Mouse (Mus musculus) mesoderm, embryonic 11.5 days (tissue): ENCODE measurements around the gene Cldn8.

Experiments
- DNase-seq: peaks from one replicate; pipeline ENCODE4 v3.0.0-alpha.2; 2012; ENCODE audit warnings: low read depth, low spot score

Gene Cldn8

DNA sequence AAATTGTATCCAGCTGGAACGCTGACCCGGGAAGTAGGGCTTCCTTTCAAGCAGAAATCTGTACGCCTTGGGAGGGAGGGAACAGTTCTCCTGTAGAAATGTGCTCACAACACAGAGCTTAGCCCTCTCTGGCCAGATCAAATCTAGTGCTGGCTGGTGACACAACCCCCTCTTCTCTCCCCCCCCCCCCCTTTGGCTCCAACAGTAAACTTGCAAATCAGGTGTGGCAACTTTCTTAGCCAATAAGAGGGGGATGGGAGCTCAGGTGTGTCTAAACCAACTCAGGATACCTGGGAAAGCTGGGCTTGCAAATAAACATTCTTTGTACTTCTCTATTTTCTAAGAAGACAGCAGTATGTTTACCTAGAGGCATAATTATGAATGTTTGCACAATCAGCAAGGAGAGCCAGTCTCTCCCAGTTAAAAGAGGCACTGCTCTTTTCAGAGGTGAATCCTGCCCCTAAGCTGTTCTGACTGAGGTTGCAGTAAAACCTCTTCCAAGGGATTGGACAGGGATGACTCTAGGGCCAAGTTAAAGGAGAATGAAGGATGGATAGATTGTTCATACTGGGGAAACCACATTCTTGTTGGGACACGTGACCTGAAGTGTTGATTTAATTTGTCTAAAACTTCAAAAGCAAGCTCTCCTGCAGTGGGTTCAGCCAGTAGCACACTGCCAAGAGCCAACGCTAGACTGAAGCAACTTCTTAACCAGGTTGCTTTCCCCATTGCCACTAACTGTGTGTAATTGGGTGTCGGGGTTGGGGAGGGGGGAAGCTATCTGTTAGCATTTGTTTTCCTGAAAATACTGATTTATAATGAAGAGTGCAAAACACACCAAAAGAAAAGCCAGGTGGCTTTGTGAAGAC lies at the start of gene Cldn8:
Gene Cldn8, minus strand, starts transcription at position 139 of the 869 bp plus-strand sequence.
- DNase-seq, result no peak

DNA sequence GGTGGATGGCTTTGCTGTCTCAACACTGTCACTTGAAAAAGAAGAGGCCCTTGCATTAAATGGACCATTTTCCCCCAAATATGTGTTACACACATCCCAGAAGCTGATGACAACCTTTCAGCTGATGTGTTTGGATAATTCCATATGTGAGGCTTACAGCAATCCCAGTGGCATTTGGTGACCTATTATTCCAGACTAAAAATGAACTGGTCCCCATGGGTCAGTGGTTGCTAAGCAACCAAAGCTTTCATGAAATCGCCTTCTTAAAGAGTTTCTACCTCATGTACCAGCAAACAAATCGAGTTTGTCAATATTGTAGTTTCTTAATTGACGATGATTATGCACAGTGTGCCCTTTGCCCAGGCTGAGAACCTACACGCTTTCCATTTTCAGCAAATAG lies 49.7 kb upstream of the Cldn8 start:
- peak; percentile 9 for DNase-seq

DNA sequence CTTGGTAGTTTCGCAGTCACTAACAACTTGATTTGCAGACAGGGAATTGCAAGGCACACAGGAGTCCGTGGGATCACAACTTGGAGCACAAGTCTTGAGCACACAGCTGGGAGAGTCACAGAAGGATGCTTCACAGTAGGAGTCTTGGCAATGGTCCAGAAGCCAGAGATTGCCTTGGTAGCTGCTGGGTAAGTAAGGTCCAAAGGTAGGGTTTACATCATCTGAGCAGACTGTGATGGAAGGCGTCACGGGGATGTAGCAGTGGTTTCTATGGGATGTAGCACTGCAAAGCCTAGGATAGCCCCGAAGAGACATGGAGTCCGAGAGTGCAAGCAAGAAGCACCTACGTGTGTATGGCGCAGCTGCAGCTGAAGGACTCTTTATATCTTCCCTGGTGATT lies 48.9 kb upstream of the Cldn8 start, which contains the start of gene Krtap24-1:
Gene Krtap24-1, minus strand, starts transcription at position 358 of the 400 bp plus-strand sequence.
- DNase-seq, result no peak

DNA sequence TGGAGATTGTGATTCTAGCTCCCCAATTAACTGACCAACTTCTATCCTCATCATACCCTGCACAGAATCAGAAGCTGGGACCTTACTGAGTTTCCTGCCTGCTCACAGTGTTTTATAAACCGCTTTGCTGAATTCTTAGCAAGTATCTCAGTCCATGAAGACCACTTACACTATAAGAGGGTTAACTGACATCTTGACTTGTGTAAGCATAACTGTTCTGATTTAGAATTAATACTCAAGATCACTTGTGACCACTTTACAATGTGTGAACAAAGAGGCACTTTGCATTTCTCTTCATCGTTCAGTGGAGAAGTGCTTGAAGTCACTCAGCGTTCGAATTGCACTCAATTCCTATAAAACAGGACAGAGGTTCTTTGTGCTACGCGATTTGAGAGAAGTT lies 41.6 kb upstream of the Cldn8 start:
- no peak for DNase-seq

DNA sequence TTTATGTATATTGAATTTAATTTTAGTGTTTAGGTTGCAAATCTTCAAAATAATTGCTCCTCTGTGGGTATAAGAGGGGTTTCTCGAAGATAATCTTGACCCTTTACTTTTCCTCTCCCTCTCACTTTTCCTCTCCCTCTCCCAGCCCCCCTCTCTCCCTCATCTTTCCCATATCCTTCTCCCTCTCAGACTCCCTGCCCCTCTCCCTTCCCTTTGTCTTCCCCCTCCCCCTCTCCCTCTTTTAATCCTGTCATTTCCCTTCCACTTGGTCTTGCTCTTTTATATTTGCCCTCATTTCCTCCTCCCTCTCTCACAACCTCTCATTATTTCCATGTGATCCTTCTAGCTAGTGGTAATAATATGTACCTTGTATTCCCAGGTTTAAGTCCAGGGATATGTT lies 39.5 kb upstream of the Cldn8 start:
- no peak for DNase-seq

DNA sequence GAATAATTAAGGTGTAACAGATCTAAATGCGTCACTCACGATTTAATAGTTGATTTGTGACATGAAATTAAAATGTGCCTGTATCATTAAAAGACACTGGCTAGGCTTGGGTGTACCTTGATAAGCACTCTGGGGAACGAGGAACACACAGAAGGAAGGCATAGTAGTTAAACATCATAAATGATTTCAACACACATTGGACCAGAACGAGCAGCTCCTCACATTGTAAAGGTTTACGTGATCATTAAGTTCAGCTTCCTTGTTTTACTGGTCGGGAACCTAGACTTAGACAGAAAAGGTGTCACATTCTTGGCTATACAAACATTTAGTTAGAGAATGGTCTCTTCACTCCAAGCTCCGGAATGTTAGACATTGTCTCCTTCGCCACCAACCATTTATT lies 37.3 kb upstream of the Cldn8 start:
- no peak for DNase-seq

DNA sequence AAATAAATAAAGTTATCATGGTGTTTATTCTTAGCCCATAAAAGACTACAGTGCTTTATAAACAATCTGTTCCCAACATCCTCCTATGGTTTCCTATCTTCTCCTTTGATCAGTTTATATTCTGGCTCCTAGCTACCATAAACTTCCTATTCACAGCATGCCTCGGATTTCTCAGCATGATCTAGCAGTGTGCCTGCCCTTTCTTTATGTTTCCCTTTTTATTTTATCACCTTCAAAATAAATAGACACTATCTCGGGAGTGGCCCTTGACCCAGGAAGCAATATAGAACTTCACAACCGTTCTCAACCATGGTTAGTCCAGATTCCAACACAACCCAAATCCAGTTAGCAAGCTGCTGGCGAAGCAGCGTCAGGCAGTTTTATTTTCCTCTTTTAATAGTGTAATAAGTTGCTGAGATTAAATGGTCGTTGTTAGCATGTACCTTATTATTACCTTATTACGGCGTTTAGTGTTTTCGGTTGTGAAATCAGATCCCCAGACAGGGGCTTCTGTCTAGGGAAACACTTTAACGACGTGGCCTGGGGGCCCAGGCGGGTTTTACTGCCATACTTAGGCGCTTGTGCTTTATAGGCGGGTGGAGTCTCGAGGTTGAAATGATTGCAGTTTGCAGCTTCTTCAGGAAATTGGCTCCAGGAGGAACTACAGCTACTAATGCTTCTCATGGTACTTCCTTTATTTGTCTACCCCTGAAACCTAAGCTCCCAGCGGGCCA lies 36.7 kb upstream of the Cldn8 start:
- DNase-seq, result peak; percentile 34

DNA sequence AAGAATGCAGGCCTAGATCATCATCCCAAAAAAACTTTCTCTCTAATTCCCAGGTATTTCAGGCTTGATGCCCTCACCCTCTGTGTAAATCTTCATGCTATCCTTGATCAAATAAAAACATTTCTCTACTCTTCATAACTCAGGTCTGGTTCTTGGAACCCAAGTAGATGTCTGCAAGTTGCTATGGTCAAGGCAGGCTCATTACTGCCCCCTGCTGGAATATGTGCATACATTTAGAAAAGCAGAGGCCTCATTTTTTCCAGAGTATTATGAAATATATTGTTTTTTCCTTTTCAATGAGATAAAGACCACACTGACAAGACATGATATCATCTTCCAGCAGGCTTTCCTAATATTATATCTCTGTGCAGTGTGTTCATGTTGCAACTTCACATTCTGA lies 29.8 kb upstream of the Cldn8 start:
- DNase-seq, result peak; percentile 38

DNA sequence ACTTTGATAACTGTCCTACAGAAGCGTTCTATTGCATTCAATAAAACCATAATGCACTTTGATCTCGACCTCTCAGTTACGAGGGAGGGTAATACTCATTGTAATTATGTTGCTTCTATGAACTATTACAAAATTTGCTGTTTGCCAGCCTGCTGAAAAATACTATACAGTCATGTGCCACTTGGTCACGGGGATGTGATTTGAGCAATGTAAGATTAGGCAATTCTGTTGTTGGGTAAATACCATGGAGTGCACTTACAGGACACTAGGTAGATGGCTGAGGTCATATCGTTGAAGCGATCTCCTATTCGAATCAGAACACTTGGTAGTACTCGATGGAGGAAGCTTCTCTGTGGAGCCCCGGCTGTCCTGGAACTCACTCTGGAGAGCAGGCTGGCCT lies 20.4 kb upstream of the Cldn8 start:
- no peak for DNase-seq

DNA sequence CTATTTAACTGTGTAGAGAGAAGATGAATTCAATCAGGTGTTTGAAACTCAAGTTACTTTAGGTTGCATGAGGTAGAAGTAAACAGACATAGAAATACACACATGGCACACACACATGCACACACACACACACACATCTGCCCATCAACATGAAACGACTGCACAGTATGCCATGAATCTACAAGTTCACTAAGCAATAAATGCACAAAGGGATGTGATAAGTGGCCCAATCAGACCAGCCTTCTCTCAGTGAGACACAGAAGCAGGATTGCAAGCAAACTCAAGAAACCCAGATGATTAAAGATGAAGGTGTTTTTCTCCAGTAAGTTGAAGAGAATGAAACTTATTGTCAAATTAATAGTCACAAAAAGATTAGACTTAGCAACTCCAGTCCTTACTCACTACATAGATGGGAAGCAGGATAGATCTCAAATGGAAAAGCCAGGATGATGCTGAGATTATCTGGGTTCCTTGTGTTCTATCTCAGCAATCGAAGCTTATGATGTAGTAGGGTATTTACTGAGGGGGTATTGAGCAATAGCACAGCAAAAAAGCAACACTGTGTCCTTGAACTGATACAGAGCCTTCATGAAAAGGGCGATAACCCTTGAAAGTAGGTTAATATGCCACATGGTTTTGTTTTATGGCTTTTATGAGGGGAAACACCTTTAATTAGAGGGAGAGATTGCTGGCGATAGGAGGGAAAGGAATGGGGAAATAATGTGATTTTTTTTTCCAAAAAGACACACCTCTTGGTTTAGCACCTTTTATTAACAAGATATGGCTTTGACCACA lies 13.1 kb upstream of the Cldn8 start:
- DNase-seq, result no peak

DNA sequence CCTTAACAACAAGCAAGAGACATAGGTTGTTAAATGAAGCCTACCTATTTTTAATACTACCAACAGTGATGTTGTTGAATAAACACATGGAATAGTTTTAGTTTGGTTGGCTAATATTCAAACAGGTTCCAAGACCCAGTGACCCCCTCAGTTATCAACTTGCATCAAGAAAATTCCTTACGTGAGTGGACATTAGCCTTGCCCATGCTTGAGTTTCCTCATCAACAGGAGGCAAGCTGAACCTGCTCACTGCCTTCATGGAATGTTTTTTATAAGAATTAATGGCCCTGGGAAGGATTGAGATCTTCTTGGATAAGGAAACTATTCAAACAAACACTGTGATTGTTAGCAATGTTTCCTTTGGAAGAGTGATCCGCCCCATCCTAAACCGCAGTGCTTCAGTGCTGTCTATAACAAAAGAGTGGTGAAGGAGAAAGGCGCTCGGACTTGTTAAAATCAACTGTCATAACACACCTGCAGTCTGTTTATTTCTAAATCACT lies 10.0 kb upstream of the Cldn8 start:
- no peak for DNase-seq

DNA sequence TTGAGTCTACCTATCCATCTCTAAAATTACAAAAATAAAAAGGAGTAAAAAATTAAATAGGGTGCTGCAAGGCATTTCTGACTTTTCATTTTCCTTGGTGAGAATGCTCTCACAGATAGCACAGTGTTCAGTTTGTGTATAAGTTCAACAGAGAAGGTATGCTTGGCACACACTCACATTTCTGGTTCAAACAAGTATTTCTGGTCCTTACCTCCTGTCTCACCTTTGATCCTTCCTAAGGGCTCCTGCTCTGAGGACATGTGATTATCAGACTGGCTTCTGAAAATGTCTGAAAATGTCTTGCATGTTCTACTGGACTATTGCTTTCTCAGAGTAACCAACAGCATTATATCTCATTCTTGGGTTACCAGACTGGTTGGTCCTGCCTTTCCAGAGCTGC lies 7.2 kb upstream of the Cldn8 start:
- no peak for DNase-seq

DNA sequence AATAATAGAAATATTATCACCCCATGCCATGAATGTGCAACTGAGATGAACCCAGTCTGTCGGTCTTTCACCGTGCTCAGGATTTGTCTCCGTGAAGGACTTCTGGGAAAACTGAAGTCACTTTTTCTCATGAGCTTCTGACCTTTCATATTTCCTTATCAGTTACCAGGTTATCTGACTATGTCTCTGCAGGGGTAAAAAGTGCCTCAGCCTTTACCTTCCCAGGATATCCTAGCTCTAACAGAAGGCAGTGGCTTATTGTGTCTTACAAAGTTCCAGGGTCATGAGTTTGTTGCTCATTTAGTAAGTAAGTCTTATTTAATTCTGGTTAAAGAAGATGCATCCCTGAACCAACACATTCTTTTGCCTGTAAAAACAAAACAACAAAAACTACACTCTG lies 6.7 kb upstream of the Cldn8 start:
- no peak for DNase-seq

DNA sequence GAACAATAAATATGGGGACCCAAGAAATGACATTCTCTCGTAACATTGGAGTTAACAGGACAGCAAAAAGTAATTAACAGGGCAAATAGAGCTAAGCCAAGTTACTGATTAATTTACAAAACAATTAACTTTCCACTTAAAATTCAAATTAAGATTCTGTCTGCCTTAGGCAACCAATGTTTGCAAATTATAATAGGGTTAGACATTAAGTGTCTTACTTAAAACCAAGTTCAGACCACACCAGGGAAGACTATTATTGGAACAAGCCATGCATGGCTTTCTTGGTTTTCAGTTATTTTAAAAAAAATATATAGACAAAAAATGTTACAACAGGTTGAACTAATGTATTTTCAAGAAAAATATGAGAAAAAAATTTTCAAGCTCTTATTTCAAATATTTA lies 6.1 kb upstream of the Cldn8 start:
- no peak for DNase-seq

DNA sequence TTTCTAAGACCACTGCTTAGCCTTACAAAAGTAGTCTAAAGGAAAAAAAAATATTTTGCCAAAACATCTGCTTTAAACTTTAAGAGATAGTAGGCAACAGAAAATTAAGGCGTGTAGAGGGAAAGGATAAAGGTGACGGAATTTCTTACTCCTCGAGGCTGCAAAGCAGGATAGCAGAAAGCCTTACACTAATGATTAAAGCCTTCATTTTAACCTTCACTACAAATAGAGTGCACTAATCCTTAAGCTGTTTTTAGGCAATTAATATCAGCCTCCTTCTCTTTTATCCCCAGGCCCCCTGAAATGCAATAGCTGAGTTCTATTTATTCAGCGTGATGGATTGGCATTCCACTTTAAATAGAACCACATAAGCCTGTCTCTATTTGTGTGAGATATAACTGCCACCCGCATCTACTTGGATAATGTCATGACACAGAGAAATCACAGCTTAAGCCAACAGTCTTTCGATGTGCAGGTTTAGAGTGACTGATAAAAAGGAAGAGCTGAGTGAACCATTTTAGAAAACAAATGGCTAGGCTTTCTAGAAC lies 1.3 kb downstream of the Cldn8 start:
- DNase-seq, result peak; percentile 5

DNA sequence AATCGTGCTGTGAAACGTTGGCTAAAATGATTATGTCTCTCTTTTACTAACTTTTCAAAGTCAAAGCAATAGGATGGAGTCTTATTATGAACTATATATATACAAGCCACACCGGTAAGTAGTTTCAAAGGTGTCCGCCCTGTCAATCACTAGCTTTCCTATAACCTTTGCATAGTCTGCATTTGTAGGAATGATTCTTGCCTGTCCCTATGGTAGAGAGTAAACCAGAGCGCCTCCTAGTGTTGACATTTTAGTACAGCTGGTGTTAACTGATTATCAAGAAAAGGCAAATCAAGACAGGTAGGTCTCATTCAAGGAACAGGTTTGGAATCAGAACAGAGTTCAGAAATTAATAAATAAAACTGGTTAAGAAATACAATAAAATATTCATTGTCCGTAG lies 20.5 kb downstream of the Cldn8 start:
- DNase-seq, result peak; percentile 61

DNA sequence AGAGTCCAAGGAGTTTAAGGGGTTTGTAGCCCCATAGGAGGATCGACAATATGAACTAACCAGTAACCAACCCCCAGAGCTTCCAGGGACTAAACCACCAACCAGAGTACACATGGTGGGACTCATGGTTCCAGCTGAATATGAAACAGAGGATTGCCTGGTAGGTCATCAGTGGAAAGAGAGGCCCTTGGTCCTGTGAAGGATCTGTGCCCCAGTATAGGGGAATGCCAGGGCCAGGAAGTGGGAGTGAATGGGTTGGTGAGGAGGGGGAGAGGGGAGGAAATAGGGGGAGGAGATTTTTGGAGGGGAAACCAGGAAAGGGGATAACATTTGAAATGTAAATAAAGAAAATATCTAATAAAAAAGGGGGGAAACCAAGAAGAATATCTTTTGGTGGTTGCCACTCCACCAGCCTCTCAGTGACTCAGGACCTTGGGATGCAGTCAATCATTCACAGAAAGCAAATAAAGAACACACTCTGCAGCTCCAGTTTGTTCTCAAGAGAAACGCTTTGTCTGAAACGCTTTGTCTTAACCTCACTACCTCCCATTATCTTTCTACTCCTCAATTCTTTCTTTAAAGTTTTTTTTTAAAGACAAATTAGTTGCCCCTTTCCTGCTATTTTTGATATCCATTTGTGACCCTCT lies 23.0 kb downstream of the Cldn8 start:
- DNase-seq, result no peak

DNA sequence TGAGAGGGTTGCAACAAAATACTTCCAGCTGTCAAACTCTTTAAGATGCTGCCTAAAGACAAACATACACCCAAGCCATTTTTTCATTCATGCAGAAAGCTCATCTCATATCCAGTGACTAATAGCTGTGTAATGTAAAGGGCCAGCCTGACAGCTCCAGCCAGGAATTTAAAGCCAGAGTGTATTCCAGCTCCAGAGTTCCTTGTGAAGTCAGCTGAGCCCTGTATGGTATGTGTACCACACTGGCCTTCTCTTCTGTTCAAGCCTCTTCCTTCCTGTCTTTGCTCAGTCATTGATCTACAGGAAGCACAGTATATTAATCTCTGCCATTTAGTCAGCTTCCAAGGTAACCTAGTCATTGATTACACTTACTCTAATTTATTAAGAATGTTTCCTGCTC lies 51.6 kb downstream of the Cldn8 start:
- DNase-seq, result no peak
